Mouse (Mus musculus): Measurements from ENCODE around the gene Spag6l. TPM values are rescaled to one million over a fixed set of nuclear protein-coding genes. Genes with fewer than 3 reads are reported as not detected.
"Not testable (repeated sequence)": the region's sequence is repeated elsewhere in the genome, so short reads cannot be mapped to it uniquely, and the experiment has no call there.

The Spag6l gene
- polyA plus RNA-seq, 1 experiment = 0.72 TPM

DNA sequence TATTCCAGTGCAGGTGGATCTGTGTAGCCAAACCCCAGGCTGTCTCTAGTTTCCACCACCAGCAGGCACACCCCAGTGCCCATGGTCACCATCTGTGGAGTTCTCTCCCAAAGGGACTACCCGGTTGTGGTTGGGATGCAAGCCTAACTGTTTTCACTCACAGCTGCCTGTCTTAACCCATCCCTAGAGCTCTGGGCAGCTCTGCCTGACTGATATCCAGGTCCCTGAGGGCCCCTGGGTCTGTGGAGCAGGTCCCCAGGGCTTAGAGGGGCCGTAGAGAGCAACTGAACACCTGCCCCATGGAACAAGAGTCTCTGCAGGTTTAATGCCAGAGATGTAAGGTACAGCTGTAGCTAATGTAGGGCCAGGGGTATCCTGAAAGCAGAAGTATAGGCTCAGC lies 34.7 kb upstream of the Spag6l start, which contains the start of gene Igll1:
Gene Igll1, minus strand, starts transcription at position 8 of the 400 bp plus-strand sequence.
- Histone ChIP-seq H3K27ac (ENCODE audit: insufficient read depth, low read depth, low read length) (peak within 1 kb of the TSS; percentile 76), H3K4me3 (ENCODE audit: insufficient read depth, low read depth, low read length) (no peak within 1 kb of the TSS), H3K27me3 (replicated peaks; ENCODE audit: control insufficient read depth, insufficient read depth, low read length) (no peaks in the 10 kb centered on the region), H3K36me3 (ENCODE audit: control insufficient read depth, insufficient read depth, low read length) (no peaks in the 10 kb centered on the region), H3K4me1 (ENCODE audit: control insufficient read depth, insufficient read depth, low read length) (no peaks in the 10 kb centered on the region; the same call in 1 of the 2 replicates)
- 73% methylated on average over 2 of the region's 2 CpGs for WGBS
- no peak for TF ChIP-seq POLR2A (IDR thresholded peaks at IDR 0.05; ENCODE audit: low read depth, low read length)
- TF ChIP-seq CTCF (conservative IDR thresholded peaks at IDR 0.05; ENCODE audit: insufficient read depth, insufficient read length, low read depth, low read length) = no peak
- DNase-seq = no peak

DNA sequence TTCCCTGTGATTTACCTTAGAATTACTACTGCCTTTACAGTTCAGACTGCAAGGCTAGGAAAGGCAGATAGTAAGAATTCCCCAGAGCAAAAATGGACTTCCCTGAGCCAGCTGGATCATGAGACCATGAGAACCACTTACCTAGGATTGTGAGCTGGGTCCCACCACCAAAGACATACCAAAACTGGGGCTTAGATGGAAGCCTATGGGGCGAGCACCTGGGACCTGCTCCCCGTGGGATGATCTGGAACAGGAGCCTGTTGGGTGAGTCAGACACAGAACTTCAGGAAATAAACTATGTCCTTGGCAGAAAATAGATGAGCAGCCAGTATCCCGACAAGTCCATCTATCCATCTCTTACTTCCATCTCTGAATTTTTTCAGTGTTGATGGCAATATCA lies 33.0 kb upstream of the Spag6l start:
- no peak overlapping the region for H3K27ac ChIP-seq (ENCODE audit: insufficient read depth, low read depth, low read length)
- H3K4me1 ChIP-seq (ENCODE audit: control insufficient read depth, insufficient read depth, low read length) = no peaks in the 10 kb centered on the region; the same call in 1 of the 2 replicates
- 79% methylated on average over 3 of the region's 3 CpGs for WGBS
- TF ChIP-seq CTCF (conservative IDR thresholded peaks at IDR 0.05; ENCODE audit: insufficient read depth, insufficient read length, low read depth, low read length) (no peak), POLR2A (IDR thresholded peaks at IDR 0.05; ENCODE audit: low read depth, low read length) (no peak)
- H3K36me3 ChIP-seq (ENCODE audit: control insufficient read depth, insufficient read depth, low read length) = no peaks in the 10 kb centered on the region
- no peak for DNase-seq
- H3K4me3 ChIP-seq (ENCODE audit: insufficient read depth, low read depth, low read length) = no peak overlapping the region
- no peaks in the 10 kb centered on the region for H3K27me3 ChIP-seq (replicated peaks; ENCODE audit: control insufficient read depth, insufficient read depth, low read length)

DNA sequence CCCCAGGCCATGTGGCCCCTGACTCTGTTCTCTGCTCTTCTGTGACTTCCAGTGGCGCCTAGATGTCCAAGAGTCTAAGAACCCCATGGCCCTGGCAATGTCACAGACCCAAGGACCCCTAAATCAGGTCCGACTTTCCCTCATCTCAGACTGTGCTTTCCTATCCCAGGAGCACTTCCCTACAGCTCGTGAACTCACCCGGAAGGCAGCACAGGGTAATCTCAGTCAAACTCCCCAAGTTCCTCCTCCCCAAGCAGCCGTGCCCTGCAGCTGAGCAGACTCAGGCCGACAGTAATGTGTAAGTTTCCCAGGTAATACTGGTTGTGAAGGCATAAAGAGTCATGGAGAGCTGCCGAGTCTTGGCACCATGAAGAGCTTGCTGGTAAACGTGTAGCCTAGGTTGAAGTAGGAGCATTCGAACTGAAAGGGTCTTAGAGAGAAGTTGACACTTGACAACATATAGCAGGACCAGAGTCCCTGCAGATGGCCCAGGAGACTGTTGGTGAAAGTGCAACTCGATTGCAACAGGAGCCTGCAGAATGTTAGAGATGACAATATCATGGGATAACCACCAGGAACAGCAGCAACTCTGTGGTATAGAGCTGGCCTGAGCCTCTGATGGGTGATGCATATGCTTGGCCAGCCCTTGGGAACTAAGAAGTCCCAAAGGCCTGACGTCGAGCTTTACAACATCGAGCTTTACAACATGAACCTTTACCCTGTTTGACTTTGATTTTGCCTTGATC lies 27.6 kb upstream of the Spag6l start:
- TF ChIP-seq POLR2A (IDR thresholded peaks at IDR 0.05; ENCODE audit: low read depth, low read length) (no peak), CTCF (conservative IDR thresholded peaks at IDR 0.05; ENCODE audit: insufficient read depth, insufficient read length, low read depth, low read length) (no peak)
- H3K27me3 ChIP-seq (replicated peaks; ENCODE audit: control insufficient read depth, insufficient read depth, low read length) = no peaks in the 10 kb centered on the region
- no peaks in the 10 kb centered on the region for H3K4me1 ChIP-seq (ENCODE audit: control insufficient read depth, insufficient read depth, low read length)
- 74% methylated on average over 13 of the region's 13 CpGs for WGBS
- no peaks in the 10 kb centered on the region for H3K36me3 ChIP-seq (ENCODE audit: control insufficient read depth, insufficient read depth, low read length)
- DNase-seq = no peak
- no peak overlapping the region for H3K4me3 ChIP-seq (ENCODE audit: insufficient read depth, low read depth, low read length)
- no peak overlapping the region for H3K27ac ChIP-seq (ENCODE audit: insufficient read depth, low read depth, low read length)

DNA sequence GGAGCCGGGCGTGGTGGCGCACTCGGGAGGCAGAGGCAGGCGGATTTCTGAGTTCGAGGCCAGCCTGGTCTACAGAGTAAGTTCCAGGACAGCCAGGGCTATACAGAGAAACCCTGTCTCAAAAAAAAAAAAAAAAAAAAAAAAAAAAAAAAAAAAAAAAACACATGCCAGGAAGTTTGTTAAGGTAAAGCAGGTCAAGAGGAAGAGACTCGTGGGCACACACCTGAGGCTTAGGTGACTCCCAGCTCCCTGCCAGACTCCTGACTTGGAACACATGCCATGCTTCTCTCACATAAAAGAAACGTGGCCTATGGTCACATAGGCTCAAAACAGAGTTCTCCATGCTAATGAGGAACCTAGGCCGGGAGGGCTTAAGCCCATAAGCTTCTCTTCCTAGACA lies 26.8 kb upstream of the Spag6l start:
- H3K27me3 ChIP-seq (replicated peaks; ENCODE audit: control insufficient read depth, insufficient read depth, low read length); DNase-seq; H3K36me3 ChIP-seq (ENCODE audit: control insufficient read depth, insufficient read depth, low read length); H3K27ac ChIP-seq (ENCODE audit: insufficient read depth, low read depth, low read length); H3K4me3 ChIP-seq (ENCODE audit: insufficient read depth, low read depth, low read length); H3K4me1 ChIP-seq (ENCODE audit: control insufficient read depth, insufficient read depth, low read length): not testable (repeated sequence)
- WGBS = 86% methylated on average over 9 of the region's 9 CpGs

DNA sequence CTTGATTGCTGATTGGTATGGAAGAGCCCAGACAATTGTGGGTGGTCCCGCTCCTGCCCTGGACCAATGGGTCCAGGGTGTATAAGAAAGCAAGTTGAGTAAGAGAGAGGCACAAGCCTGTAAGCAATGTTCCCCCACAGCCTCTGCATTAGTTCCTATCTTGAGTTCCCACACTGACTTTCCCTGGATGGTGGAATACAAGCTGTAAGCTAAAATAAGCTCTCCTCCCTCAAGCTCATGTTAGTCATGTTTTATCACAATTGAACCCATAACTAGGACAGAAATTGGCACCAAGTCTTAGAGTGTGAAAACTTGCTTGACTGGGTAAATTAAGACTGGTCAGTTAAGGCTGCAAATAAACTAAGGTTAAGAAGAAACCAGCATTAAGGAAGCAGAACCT lies 26.3 kb upstream of the Spag6l start:
- no peak for DNase-seq
- H3K27ac ChIP-seq (ENCODE audit: insufficient read depth, low read depth, low read length) = no peak overlapping the region; the same call in 1 of the 2 replicates
- H3K4me3 ChIP-seq (ENCODE audit: insufficient read depth, low read depth, low read length) = no peak overlapping the region
- no peaks in the 10 kb centered on the region for H3K27me3 ChIP-seq (replicated peaks; ENCODE audit: control insufficient read depth, insufficient read depth, low read length)
- no peaks in the 10 kb centered on the region for H3K36me3 ChIP-seq (ENCODE audit: control insufficient read depth, insufficient read depth, low read length)
- H3K4me1 ChIP-seq (ENCODE audit: control insufficient read depth, insufficient read depth, low read length) = no peaks in the 10 kb centered on the region
- TF ChIP-seq POLR2A (IDR thresholded peaks at IDR 0.05; ENCODE audit: low read depth, low read length) (no peak), CTCF (conservative IDR thresholded peaks at IDR 0.05; ENCODE audit: insufficient read depth, insufficient read length, low read depth, low read length) (no peak)
- 94% methylated on average over 1 of the region's 1 CpGs for WGBS

DNA sequence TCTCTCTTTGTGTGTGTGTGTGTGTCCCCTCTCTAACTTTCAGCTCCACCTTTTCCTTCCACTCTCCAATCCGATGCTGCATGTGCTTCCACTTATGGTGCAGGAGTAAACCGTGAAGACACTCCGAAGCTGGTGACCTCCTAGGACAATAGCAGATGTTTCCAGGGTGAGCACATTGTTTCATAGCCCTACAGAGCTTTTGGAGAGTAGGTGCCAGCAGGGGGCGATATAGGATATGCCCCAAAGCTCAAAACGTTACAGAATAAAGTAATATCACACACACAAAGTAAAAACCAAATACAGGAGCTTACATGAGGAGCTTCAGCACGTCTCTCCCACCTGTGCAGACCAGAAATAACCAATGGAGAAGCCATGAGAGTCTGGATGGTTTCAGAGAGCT lies 25.6 kb upstream of the Spag6l start:
- H3K4me1 ChIP-seq (ENCODE audit: control insufficient read depth, insufficient read depth, low read length) = no peaks in the 10 kb centered on the region
- 17% methylated on average over 6 of the region's 6 CpGs for WGBS
- no peaks in the 10 kb centered on the region for H3K36me3 ChIP-seq (ENCODE audit: control insufficient read depth, insufficient read depth, low read length)
- H3K27ac ChIP-seq (ENCODE audit: insufficient read depth, low read depth, low read length) = no peak overlapping the region
- no peaks in the 10 kb centered on the region for H3K27me3 ChIP-seq (replicated peaks; ENCODE audit: control insufficient read depth, insufficient read depth, low read length)
- peak; percentile 77 for DNase-seq
- H3K4me3 ChIP-seq (ENCODE audit: insufficient read depth, low read depth, low read length) = no peak overlapping the region
- TF ChIP-seq POLR2A (IDR thresholded peaks at IDR 0.05; ENCODE audit: low read depth, low read length) = no peak
- TF ChIP-seq CTCF (conservative IDR thresholded peaks at IDR 0.05; ENCODE audit: insufficient read depth, insufficient read length, low read depth, low read length) = peak; percentile 67

DNA sequence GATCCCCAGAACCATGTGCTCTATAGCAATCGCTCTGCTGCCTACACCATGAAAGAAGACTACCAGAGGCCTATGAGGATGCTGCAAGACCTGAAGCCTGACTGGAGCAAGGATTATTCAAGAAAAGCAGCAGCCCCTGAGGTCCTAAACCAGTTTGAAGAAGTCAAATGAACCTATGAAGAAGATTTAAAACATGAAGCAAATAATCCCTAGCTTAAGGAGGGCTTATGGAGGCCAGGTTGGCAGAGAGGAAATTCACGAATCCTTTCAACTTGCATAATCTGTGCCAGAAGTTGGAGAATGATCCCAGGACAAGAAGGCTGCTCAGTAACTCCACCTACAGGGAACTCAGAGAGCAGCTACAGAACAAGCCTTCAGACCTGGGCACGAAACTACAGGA lies 23.2 kb upstream of the Spag6l start:
- no peak overlapping the region for H3K27ac ChIP-seq (ENCODE audit: insufficient read depth, low read depth, low read length)
- no peak overlapping the region for H3K4me3 ChIP-seq (ENCODE audit: insufficient read depth, low read depth, low read length)
- DNase-seq = no peak
- 89% methylated on average over 3 of the region's 3 CpGs for WGBS
- no peak for TF ChIP-seq POLR2A (IDR thresholded peaks at IDR 0.05; ENCODE audit: low read depth, low read length)
- TF ChIP-seq CTCF (conservative IDR thresholded peaks at IDR 0.05; ENCODE audit: insufficient read depth, insufficient read length, low read depth, low read length) = no peak
- no peaks in the 10 kb centered on the region for H3K36me3 ChIP-seq (ENCODE audit: control insufficient read depth, insufficient read depth, low read length)
- H3K4me1 ChIP-seq (ENCODE audit: control insufficient read depth, insufficient read depth, low read length) = no peaks in the 10 kb centered on the region
- no peaks in the 10 kb centered on the region for H3K27me3 ChIP-seq (replicated peaks; ENCODE audit: control insufficient read depth, insufficient read depth, low read length)

Data from kidney, adult 2 months (tissue).